Mouse (Mus musculus): ENCODE data around the gene Syn1.

Gene Syn1

DNA sequence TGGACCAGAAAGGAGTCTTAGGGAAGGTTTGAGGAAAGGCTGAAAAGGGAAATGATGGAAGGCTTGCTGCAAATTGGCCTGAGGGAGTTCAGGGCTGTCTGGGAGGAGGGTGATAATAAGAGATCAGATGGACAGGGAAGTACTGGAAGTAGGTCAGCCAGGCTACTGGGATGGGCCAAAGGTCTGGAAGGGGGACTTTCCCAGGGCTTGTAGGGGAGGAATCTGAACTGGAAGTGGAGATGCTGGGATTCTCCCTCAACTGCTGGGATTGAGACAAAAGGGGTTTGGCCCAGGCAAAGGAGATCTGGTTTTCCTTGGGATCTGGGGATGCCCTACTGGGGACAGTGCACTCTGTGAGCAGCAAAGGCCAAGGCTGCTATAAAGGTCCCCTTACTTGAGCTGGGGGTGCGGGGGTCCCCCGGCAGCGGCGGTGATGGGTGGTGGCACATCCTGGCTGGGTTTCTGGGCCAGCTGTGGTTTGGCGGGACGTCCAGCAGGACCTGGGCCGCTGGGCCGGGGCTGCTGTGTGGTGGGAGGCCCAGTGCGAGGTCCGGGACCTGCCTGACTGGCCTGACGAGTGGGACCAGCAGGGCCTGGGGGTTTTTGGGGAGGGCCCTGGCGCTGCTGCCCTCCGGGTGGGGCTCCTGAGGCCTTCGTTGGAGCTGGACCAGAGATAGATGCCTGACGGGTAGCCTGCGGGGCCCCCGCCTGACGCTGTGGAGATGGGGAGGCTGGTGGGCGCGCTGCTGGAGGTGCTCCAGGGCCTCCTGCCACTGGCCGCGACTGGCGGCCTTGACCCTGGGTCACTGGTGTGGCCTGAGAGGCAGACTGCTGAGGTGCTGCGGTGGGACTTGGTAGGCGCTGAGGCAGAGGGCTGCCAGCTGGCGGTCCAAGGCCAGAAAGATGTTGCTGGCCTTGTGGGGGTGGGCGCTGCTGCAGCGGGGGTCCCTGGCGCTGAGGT is 58.4 kb downstream of the Syn1 start:
- peak; percentile 10 to 28 for DNase-seq

DNA sequence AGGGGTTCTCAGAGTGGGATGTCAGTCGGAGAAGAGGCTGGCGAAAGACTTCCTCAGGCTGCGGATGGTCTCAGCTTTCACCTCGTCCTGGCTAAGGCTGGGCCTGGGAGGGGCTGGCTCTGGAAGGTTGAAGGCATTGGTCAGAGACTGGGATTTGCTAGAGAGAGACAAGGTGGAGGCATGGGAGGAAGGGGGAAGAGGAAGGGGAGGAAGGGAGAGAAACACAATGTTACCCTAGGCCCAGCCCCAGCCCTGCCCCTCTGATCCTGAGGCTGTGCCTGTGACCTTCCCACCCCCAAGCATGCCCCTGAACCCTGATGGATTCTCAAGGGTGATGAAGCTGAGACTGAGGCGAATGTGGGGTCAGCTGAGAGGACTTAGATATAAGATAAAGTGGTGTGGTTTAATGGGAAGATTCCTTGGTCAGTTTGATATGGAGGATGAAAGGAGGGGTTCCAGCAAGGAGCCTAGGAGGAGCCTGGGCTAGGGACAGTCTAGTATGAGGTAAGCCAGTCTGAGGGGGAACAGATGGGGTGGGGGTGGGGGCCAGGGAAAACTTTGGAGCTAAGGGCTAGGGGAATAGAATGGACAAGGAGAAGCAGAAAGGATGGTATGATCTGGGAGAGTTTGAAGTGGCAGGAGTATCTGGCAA is 59.2 kb downstream of the Syn1 start:
- DNase-seq: no peak

DNA sequence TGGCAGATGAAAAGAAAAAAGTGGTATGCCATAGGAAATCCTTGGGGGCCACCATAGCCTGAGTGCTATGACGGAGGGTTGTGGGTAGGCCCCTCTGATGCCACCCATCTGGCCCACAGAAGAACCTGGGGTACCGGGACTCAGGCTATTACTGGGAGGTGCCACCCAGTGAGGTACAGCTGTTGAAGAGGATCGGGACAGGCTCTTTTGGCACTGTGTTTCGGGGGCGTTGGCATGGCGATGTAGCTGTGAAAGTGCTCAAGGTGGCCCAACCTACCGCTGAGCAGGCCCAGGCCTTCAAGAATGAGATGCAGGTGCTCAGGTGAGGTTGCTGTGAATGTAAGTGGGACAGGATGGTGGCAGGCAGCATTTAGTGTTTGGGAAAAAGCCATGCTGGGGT is 67.0 kb downstream of the Syn1 start:
- DNase-seq: no peak

DNA sequence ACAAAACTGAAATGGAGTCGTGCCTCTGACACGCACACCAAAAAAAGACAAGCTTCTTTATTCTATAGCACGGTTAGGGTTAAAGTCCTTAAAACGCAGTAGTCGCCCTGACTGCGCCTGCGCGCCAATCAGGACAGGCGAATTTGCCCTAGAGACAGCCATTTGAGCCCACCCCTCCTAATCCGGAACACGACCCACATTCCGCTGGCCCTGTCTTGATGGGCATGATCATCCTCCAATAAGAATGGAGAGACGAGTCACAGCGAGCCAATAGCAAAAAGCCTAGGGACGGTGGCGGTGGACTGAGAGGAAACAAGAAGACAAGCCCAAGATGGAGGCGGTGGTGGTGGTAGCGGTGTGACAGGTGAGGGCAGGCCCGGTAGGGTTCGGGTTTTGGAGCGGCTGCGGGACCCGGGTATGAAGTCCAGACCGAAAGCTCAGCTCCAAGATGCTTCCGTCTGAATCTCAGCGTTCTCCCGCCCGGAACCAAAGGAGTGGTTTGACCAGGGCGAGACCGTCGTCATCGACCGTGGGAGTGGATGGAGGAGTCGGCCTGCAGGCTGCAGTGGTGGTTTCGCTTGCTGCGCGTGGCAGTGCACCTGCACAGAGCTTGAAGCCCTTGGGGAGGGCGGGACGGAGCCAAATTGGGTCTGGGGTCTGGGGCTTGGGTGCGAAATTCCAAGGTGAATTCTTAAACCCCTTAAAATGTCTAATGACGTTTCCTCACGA is 72.4 kb downstream of the Syn1 start:
- DNase-seq: peak; percentile 91 to 94

DNA sequence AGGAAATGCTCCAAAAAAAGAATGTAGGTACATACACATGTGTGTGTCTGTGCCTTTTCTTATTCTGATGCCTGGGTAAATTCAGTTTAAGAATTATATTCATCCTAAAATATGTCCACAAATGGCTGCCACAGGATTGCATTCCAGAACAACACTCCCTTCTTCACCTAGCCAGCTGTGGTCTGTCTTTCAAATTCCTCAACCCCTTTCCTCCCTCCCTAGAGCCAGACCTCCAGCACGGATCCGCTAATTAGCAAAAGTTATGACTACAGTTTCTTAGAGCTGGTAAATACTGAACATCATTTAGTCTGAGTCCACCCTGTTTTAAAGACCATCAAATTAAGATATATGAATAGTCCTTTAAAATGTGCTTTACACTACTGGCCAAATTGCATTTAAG is 73.0 kb downstream of the Syn1 start:
- no peak for DNase-seq

DNA sequence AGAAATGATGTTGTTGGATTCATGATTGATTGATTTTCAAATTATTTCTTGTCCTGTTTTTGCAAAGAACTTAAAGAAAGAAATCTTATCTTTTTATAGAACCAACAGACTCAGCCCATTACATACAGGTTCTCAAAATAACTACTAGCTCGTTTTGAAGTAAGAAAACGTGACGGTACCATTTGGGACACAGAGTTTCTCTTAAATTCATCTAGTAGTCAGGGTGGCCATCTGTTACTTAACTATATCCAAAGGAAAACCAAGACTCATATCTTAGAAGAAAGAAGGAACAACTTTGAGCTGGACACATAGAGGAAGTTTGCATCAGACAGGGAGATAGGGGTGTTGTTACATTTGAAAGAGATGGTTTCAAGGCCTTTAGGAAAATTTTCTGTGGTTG is 73.6 kb downstream of the Syn1 start:
- no peak for DNase-seq

DNA sequence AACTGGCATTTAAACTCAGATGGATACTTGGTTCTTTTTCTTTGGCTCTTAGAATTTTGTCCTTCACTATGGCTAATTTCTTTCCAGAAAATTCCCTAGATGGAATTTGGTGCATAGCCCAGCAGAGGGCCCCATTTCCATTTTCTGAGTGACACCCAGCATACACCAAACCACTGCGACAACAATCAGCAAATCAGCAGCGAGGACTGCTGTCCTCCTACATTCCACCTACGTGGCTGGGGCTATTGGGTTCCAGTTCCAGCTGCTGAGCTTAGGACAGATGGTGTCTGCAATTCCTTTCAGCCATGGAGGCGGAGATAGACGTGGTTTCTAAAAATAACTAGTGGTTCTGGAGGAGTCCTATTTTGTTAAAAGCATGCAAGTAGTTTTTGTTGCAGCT is 91.9 kb downstream of the Syn1 start:
- DNase-seq: peak; percentile 58 to 74

DNA sequence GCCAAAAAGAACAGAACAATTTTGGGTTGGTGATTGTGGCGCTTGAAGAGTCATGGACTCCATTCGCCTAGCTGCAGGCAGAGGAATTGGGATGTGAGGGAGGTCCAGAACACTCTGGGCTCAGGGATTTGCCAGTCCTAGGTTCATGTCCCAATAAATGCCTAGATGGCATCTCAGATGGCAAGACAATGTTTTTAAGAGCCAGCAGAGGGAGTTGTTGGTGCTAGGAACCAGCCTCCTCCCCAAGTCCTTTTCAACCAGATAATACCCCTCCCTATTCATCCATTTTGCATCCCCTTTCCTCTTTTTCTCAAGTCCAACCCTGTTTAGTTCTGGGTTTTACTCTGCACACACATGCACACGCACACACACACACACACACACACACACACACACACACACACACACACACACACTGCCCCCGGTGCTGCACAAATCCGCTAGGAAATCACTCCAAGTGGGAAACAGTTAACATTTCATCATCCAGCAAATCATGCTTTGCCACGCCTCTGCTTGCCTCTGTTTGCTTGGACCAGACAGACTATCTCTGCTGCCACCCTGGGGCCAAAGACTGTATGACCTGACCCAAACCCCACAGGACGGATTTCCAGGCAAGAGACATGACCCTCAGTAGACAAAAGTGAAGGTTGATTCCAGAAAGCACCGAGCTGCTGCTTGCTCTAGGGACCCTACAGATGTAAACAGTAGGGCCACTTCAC is 100.9 kb downstream of the Syn1 start:
- peak; percentile 74 to 77 for DNase-seq

DNA sequence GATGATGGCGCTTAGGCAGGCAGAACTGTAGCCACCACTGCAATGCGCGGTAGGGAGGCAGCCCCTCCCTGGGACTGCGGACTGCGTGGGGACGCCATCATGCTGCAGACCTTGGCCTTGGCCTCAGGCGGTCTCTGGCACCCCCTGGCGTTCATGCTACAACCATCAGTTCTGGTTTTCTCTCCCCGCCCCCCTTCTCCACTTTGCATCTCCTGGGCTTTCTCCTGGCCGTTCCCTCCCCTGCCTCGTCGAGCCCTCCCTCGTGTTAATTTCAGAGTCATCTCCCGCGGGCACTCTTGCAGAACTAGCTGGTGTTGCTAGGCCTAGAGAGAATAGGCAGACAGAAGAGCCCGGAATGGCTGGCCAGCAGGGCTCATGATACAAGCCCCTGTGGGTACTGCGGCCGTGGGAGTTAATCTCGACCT is 101.6 kb downstream of the Syn1 start:
- peak; percentile 85 to 88 for DNase-seq

DNA sequence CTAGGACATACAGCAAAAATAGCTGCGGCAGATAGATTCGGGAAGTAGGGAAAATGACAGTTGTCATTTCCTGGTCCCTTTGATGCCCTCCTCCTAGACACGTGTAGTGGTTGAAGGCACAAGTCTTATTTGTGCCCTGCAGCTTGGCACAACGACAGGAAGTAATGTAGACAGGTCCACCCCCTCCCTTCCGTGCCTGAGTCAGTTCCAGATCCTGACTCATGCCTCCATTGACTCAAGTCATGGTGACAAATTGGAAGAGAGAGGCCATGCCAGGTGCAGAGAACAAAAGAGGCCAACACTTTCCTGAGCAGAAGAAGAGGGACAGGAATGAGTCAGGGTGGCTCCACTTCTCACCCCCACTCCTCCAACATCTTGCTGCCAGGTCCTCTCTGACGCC is 103.8 kb downstream of the Syn1 start:
- DNase-seq: peak; percentile 24 to 30

Measured in lung, postnatal 4 days (tissue).